Mouse (Mus musculus): Measurements from ENCODE around the gene Cd300ld.
"Not testable (repeated sequence)": the region's sequence is repeated elsewhere in the genome, so short reads cannot be mapped to it uniquely, and the experiment has no call there.

Gene Cd300ld

GRCm38 (mm10) chr11:114989793-114990192, at the start of gene Cd300ld:
TSS of gene Cd300ld (minus strand) at chr11:114989922.
- no peak for DNase-seq

- DNase-seq: not testable (repeated sequence)
Measured at GRCm38 (mm10) chr11:115037669-115038068, 47.9 kb upstream of the Cd300ld start, which contains the start of gene Cd300ld5. TSS of gene Cd300ld5 (minus strand) at chr11:115037769.

DNA sequence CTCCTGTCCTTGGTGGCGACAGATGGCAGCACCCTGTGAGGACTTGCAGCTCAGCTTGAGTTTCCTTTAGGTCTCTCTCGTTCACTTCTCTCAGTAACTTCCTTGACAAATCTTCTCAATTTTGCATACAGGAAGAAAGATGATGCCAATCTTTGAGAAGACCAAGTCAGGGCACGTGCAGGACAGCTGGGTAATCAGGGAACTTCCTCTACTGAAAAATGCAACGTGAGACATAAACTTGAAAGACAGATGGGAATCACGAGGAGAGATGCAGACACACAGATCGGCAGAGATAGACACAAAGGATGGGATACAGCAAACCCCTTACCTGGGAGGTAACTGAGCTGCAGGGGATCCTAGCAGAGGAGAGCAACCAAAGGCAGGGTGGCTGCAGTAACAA, 37.2 kb upstream of the Cd300ld start, which contains the start of gene Cd300ld4:
Cd300ld4 (minus strand) TSS at position 101 of the 400 bp plus-strand sequence.
- DNase-seq: not testable (repeated sequence)

GRCm38 (mm10) chr11:115016093-115016492, 26.4 kb upstream of the Cd300ld start, which contains the start of gene Cd300ld2:
TSS of gene Cd300ld2 (minus strand) at chr11:115016193.
- DNase-seq: not testable (repeated sequence)

DNA sequence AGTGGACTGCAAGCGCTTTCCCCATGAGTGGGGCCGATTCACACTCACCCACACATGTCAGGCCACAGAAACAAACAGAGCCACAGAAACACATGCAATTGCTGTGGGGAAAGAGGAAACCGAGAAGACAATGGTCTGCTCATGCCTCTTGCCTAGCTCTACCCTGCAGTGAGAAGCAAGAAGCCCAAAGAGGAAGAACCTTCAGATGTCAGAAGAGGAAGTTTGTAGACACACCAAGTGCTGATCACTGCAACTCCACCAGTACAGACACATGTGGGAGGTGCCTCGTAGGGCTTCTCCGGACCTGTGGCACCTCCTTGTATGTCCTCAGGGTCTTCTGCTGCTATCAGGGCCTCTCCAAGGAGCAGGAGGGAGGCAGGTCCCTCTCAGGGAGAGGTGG, 14.3 kb upstream of the Cd300ld start:
- DNase-seq: peak; percentile 43

GRCm38 (mm10) chr11:115001474-115002040, 11.8 kb upstream of the Cd300ld start, which contains the start of gene Cd300c2:
TSS of gene Cd300c2 (minus strand) at chr11:115001880.
- DNase-seq: peak; percentile 24

DNA sequence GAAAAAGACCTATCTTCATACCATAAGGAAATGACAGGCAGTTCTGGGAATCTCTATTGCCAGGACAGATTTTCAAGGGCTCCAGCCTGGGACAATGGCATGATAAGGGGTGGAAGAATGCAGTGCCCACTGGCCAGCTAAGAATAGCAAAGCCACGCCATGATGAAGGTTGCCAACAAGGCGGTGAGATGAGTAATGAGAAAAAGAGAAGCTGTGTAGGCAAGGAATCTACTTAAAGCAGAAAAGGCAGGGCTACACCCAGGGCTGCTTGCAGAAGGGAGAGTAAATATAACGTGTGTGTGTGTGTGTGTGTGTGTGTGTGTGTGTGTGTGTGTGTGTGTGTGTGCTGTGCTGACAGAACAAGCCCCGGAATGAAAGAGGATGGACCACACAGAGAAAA, 7.9 kb downstream of the Cd300ld start:
- DNase-seq: no peak

DNA sequence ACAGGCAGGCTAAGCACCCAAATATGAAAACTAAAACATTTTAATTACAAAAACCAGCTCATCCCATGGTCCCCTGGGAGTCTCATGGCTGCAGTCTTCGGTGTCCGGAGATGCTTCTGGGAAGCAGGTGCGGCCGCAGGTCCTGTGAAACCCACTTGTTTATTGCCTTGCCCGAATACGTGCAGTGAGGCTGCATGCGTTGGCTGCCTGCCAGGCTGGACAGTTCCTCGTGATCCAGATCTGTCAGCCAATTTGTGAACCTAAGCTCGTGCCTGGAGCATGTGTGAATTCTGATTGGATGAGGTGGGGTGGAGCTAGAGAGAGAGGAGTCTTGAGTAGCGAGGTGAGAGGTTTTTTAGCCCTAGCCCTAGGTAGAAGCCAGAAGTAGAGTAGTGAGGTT, 17.0 kb downstream of the Cd300ld start:
- DNase-seq: no peak

DNA sequence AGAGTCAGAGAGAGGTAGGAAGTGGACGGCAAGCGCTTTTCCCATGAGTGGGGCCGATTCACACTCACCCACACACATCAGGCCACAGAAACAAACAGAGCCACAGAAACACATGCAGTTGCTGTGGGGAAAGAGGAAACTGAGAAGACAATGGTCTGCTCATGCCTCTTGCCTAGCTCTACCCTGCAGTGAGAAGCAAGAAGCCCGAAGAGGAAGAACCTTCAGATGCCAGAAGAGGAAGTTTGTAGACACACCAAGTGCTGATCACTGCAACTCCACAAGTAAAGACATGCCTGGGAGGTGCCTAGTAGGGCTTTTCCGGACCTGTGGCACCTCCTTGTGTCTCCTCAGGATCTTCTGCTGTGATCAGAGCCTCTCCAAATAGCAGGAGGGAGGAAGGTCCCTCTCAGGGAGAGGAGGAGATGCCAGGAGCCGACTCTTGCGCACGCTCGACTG, 20.9 kb downstream of the Cd300ld start, which contains the start of gene Cd300c:
Cd300c (minus strand) TSS at position 406 of the 456 bp plus-strand sequence.
- DNase-seq: peak; percentile 72

DNA sequence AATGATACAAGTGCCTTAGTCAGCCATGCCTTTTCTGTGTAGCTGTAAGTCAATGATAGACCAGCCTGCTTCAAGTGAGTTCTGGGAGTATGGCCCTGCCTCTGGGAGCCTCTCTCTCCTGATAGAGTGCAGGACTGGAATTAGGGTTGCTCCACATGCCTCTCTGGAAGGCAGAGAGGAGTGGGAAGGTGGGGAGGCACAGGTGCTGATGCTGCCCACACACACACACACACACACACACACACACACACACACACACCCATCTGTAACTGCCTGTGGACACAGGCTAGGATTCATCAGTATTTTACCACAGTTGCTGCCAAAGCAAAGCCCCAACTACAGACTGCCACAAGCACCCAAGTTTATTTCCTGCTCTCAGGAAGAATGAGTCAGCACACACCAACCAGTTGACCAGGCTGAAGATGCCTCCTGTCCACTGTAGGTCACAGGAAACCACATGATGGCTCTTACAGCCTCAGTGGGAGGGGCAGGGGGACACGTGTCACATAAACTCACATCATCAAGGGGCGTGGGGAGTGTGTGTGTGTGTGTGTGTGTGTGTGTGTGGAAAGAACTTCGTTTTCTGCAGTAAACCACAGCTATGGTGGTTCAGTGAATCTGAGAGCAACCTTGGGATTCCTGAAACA, 24.4 kb downstream of the Cd300ld start:
- peak; percentile 33 for DNase-seq

DNA sequence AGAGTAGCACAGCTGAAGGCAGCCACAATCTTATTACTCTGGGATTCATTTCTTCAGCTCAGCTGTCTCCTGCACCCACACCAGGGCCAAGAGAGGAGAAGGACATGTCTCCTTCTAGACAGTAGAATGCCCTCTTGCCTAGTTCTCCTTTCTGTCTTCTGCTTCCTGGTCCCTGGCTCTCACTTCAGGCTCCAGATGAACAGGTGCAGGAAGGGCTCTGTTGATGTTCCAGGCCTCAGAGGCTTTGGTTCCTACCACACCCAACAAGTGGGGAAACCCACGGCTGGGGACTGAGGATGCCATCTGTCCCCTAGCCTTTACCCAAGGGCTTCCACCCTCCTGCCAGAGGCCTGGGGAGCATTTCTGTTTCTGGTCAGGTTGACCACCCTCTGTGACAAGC, 29.4 kb downstream of the Cd300ld start:
- no peak for DNase-seq

GRCm38 (mm10) chr11:114934144-114934543, 55.6 kb downstream of the Cd300ld start, which contains the start of gene Cd300lb:
TSS of gene Cd300lb (minus strand) at chr11:114934386.
- DNase-seq: no peak

- no peak for DNase-seq
Measured at GRCm38 (mm10) chr11:114933591-114933990, 56.1 kb downstream of the Cd300ld start.

Measured in layer of hippocampus, adult 9-11 months (tissue).